Mouse (Mus musculus): ENCODE data around the gene Lrriq4.

DNA sequence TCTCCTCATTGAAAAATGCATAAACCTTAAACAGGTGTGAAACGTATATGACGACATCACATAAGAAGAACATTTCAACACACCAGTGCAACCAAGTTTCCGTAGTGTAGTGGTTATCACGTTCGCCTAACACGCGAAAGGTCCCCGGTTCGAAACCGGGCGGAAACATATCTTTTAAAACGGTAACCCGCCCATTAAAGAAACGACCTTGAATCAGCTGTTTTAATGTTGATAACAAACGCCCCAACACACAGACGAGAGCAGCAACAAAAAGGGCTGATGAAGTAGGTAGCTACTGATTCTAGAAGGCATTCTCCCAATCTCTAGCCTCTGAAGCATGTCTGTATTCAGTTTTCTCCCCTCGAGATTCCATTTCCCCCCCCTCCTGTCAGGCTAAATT is 43.1 kb upstream of the Lrriq4 start:
- TF ChIP-seq CTCF (IDR thresholded peaks at IDR 0.05; ENCODE audit: control insufficient read depth, insufficient read depth, insufficient replicate concordance, low read depth, low read length): no peak
- no peak for TF ChIP-seq POLR2A (IDR thresholded peaks at IDR 0.05; ENCODE audit: control insufficient read depth, low read depth, low read length)
